Comparison of ENCODE assay signal across 26 mouse cellular contexts in the genomic region with DNA sequence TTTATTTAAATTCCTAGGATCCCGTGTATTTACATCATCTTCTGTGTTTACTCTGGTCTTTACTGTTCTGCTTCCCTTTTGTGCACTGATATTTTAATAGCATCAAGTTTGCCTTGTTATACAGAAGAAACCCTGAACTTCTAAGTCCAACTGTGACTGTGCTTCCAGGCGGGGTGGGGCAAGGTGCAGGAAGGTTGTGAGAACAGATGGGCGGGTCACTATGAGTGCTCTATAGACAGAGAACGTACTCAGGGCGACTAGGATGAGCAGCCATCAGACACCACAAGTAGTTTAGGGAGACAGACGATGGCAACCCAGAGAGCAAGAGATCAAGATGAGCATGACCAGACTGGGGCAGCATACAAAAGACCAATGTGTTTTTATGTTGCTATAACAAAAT. TPM values are rescaled to one million over a fixed set of nuclear protein-coding genes. Genes with fewer than 3 reads are reported as not detected.
DNase-seq lines count a peak whose midpoint lies in the region; ATAC-seq and TF ChIP-seq lines count a peak whose summit lies in the region.
"Had no signal": no experiment of that assay in that cellular context is flagged by ENCODE, and none has a peak within 500 bp of the region (broad histone marks: within the 10 kb centered on the region; RNA-seq: fewer than 3 reads in every experiment).

No protein-coding gene starts in this region.

- peak; percentile 53 for DNase-seq in stomach, postnatal 0 days (ENCODE audit: low spot score)
- no peak for DNase-seq in forebrain, embryonic 10.5 days (ENCODE audit: extremely low spot score, low spot score)
- DNase-seq in layer of hippocampus, adult 8-10 months (ENCODE audit: low spot score in 2 of 2), result no peak
- DNase-seq: adrenal gland, postnatal 14 days; cerebellum, adult 11 months; cerebellum, adult 2 months; cerebellum, adult 9-11 months; cerebellum, postnatal 25 days; gastrocnemius, postnatal 25 days; heart, adult 18-20 months; heart, postnatal 10 days; heart, postnatal 36 days had no signal

- no peaks in the 10 kb centered on the region for H3K9me3 ChIP-seq in intestine, embryonic 15.5 days
- H3K9me3 ChIP-seq in intestine, postnatal 0 days (ENCODE audit: control insufficient read depth), result no peaks in the 10 kb centered on the region
- no peaks in the 10 kb centered on the region for H3K9me3 ChIP-seq in liver, embryonic 16.5 days (replicated peaks; ENCODE audit: control insufficient read depth, low read length)
- H3K9me3 ChIP-seq in liver, embryonic 12.5 days (replicated peaks), result no peaks in the 10 kb centered on the region
- no peaks in the 10 kb centered on the region for H3K9me3 ChIP-seq in stomach, postnatal 0 days (ENCODE audit: control insufficient read depth, low read length)
- no peaks in the 10 kb centered on the region for H3K9me3 ChIP-seq in forebrain, embryonic 10.5 days
- H3K9me3 ChIP-seq: embryonic facial prominence, embryonic 12.5 days; embryonic facial prominence, embryonic 15.5 days; forebrain, embryonic 12.5 days; forebrain, embryonic 15.5 days; heart, embryonic 12.5 days; heart, embryonic 15.5 days; hindbrain, embryonic 10.5 days; hindbrain, embryonic 13.5 days had no signal

- no peak overlapping the region for H3K4me3 ChIP-seq in intestine, embryonic 15.5 days (replicated peaks)
- H3K4me3 ChIP-seq in intestine, postnatal 0 days (ENCODE audit: low read depth, low read length), result no peak overlapping the region
- no peak overlapping the region for H3K4me3 ChIP-seq in liver, embryonic 16.5 days (ENCODE audit: low read depth, low read length)
- no peak overlapping the region for H3K4me3 ChIP-seq in liver, embryonic 12.5 days
- no peak overlapping the region for H3K4me3 ChIP-seq in small intestine, adult 2 months (ENCODE audit: low read depth, low read length)
- no peak overlapping the region for H3K4me3 ChIP-seq in stomach, postnatal 0 days (ENCODE audit: low read depth, low read length)
- H3K4me3 ChIP-seq in forebrain, embryonic 10.5 days, result no peak overlapping the region
- H3K4me3 ChIP-seq: embryonic facial prominence, embryonic 12.5 days; embryonic facial prominence, embryonic 15.5 days; forebrain, embryonic 12.5 days; forebrain, embryonic 15.5 days; heart, embryonic 12.5 days; heart, embryonic 15.5 days; hindbrain, embryonic 10.5 days; hindbrain, embryonic 13.5 days had no signal

- H3K4me1 ChIP-seq in intestine, embryonic 15.5 days (replicated peaks), result no peaks in the 10 kb centered on the region
- no peaks in the 10 kb centered on the region for H3K4me1 ChIP-seq in intestine, postnatal 0 days (replicated peaks; ENCODE audit: control insufficient read depth, insufficient read depth, low read length)
- peaks cover 22% of the 10 kb centered on the region for H3K4me1 ChIP-seq in liver, embryonic 16.5 days (ENCODE audit: control insufficient read depth, low read depth, low read length)
- H3K4me1 ChIP-seq in liver, embryonic 12.5 days, result peaks cover 37% of the 10 kb centered on the region
- H3K4me1 ChIP-seq in small intestine, adult 2 months (ENCODE audit: control insufficient read depth, insufficient read depth, insufficient read length, low read length), result peaks cover 2% of the 10 kb centered on the region; the same call in 1 of the 2 replicates
- no peaks in the 10 kb centered on the region; the same call in 1 of the 2 replicates for H3K4me1 ChIP-seq in stomach, postnatal 0 days (replicated peaks; ENCODE audit: control insufficient read depth, insufficient read depth)
- no peaks in the 10 kb centered on the region for H3K4me1 ChIP-seq in forebrain, embryonic 10.5 days
- H3K4me1 ChIP-seq: embryonic facial prominence, embryonic 12.5 days; embryonic facial prominence, embryonic 15.5 days; forebrain, embryonic 12.5 days; forebrain, embryonic 15.5 days; heart, embryonic 12.5 days; heart, embryonic 15.5 days; hindbrain, embryonic 10.5 days; hindbrain, embryonic 13.5 days had no signal

- no peaks in the 10 kb centered on the region for H3K36me3 ChIP-seq in intestine, embryonic 15.5 days
- H3K36me3 ChIP-seq in intestine, postnatal 0 days (ENCODE audit: control insufficient read depth, insufficient read depth), result no peaks in the 10 kb centered on the region
- no peaks in the 10 kb centered on the region for H3K36me3 ChIP-seq in liver, embryonic 16.5 days (ENCODE audit: control insufficient read depth, insufficient read depth)
- no peaks in the 10 kb centered on the region for H3K36me3 ChIP-seq in liver, embryonic 12.5 days
- no peaks in the 10 kb centered on the region for H3K36me3 ChIP-seq in small intestine, adult 2 months (ENCODE audit: control insufficient read depth, insufficient read depth, low read length)
- no peaks in the 10 kb centered on the region for H3K36me3 ChIP-seq in stomach, postnatal 0 days (ENCODE audit: control insufficient read depth, insufficient read depth, low read length)
- no peaks in the 10 kb centered on the region for H3K36me3 ChIP-seq in forebrain, embryonic 10.5 days (replicated peaks)
- H3K36me3 ChIP-seq: embryonic facial prominence, embryonic 12.5 days; embryonic facial prominence, embryonic 15.5 days; forebrain, embryonic 12.5 days; forebrain, embryonic 15.5 days; heart, embryonic 12.5 days; heart, embryonic 15.5 days; hindbrain, embryonic 10.5 days; hindbrain, embryonic 13.5 days had no signal

- H3K9ac ChIP-seq in intestine, embryonic 15.5 days, result no peak overlapping the region
- H3K9ac ChIP-seq in intestine, postnatal 0 days (ENCODE audit: low read depth, low read length), result no peak overlapping the region
- no peak overlapping the region for H3K9ac ChIP-seq in liver, embryonic 16.5 days (ENCODE audit: low read depth, low read length)
- H3K9ac ChIP-seq in liver, embryonic 12.5 days, result no peak overlapping the region
- no peak overlapping the region for H3K9ac ChIP-seq in stomach, postnatal 0 days (ENCODE audit: low read length)
- H3K9ac ChIP-seq: embryonic facial prominence, embryonic 12.5 days; embryonic facial prominence, embryonic 15.5 days; forebrain, embryonic 12.5 days; forebrain, embryonic 15.5 days; heart, embryonic 12.5 days; heart, embryonic 15.5 days; hindbrain, embryonic 13.5 days had no signal

- no peak overlapping the region for H3K4me2 ChIP-seq in intestine, embryonic 15.5 days (replicated peaks)
- H3K4me2 ChIP-seq in intestine, postnatal 0 days (replicated peaks; ENCODE audit: low read depth), result no peak overlapping the region
- H3K4me2 ChIP-seq in liver, embryonic 16.5 days (ENCODE audit: low read depth, low read length), result no peak overlapping the region
- no peak overlapping the region for H3K4me2 ChIP-seq in liver, embryonic 12.5 days
- peak overlapping the region; percentile 15; the same call in 1 of the 2 replicates for H3K4me2 ChIP-seq in stomach, postnatal 0 days (replicated peaks; ENCODE audit: low read depth)
- H3K4me2 ChIP-seq: embryonic facial prominence, embryonic 12.5 days; embryonic facial prominence, embryonic 15.5 days; forebrain, embryonic 12.5 days; forebrain, embryonic 15.5 days; heart, embryonic 12.5 days; heart, embryonic 15.5 days; hindbrain, embryonic 13.5 days had no signal

- H3K27me3 ChIP-seq in intestine, embryonic 15.5 days (replicated peaks), result no peaks in the 10 kb centered on the region
- H3K27me3 ChIP-seq in intestine, postnatal 0 days (replicated peaks; ENCODE audit: control insufficient read depth, insufficient read depth, low read length), result no peaks in the 10 kb centered on the region
- no peaks in the 10 kb centered on the region; the same call in 1 of the 2 replicates for H3K27me3 ChIP-seq in liver, embryonic 16.5 days (ENCODE audit: control insufficient read depth, insufficient read depth, low read depth, low read length)
- peaks cover 42% of the 10 kb centered on the region for H3K27me3 ChIP-seq in liver, embryonic 12.5 days (replicated peaks)
- no peaks in the 10 kb centered on the region for H3K27me3 ChIP-seq in small intestine, adult 2 months (ENCODE audit: control insufficient read depth, insufficient read depth, low read length)
- no peaks in the 10 kb centered on the region for H3K27me3 ChIP-seq in stomach, postnatal 0 days (ENCODE audit: control insufficient read depth, insufficient read depth, low read length)
- H3K27me3 ChIP-seq in forebrain, embryonic 10.5 days (ENCODE audit: poor library complexity, severe bottlenecking), result no peaks in the 10 kb centered on the region; the same call in 1 of the 2 replicates
- H3K27me3 ChIP-seq: embryonic facial prominence, embryonic 15.5 days; forebrain, embryonic 15.5 days; heart, embryonic 12.5 days; heart, embryonic 15.5 days had no signal

- peak; percentile 71 for ATAC-seq in intestine, embryonic 15.5 days
- no peak for ATAC-seq in intestine, postnatal 0 days
- peak; percentile 40 for ATAC-seq in liver, embryonic 16.5 days (ENCODE audit: low read depth)
- no peak for ATAC-seq in liver, embryonic 12.5 days
- ATAC-seq in stomach, postnatal 0 days (ENCODE audit: low FRiP score, low TSS enrichment), result peak; percentile 70
- ATAC-seq: forebrain, embryonic 15.5 days had no signal

- H3K27ac ChIP-seq in intestine, embryonic 15.5 days, result no peak overlapping the region
- no peak overlapping the region for H3K27ac ChIP-seq in intestine, postnatal 0 days (ENCODE audit: low read depth, low read length)
- H3K27ac ChIP-seq in liver, embryonic 16.5 days (ENCODE audit: low read length), result no peak overlapping the region
- H3K27ac ChIP-seq in liver, embryonic 12.5 days, result no peak overlapping the region
- H3K27ac ChIP-seq in small intestine, adult 2 months (ENCODE audit: insufficient read depth, low read depth, low read length), result peak overlapping the region; percentile 13; the same call in 1 of the 2 replicates
- H3K27ac ChIP-seq in stomach, postnatal 0 days (replicated peaks), result peak overlapping the region; percentile 89
- H3K27ac ChIP-seq in forebrain, embryonic 10.5 days, result no peak overlapping the region
- H3K27ac ChIP-seq: embryonic facial prominence, embryonic 12.5 days; embryonic facial prominence, embryonic 15.5 days; forebrain, embryonic 12.5 days; forebrain, embryonic 15.5 days; heart, embryonic 15.5 days; hindbrain, embryonic 10.5 days; hindbrain, embryonic 13.5 days had no signal

- TF ChIP-seq CTCF in intestine, postnatal 0 days (IDR thresholded peaks at IDR 0.05; ENCODE audit: low read depth), result no peak
- TF ChIP-seq CTCF in small intestine, adult 2 months (IDR thresholded peaks at IDR 0.05; ENCODE audit: extremely low read depth, insufficient read length, insufficient replicate concordance, low read depth, low read length), result no peak
- no peak for TF ChIP-seq CTCF in stomach, postnatal 0 days (IDR thresholded peaks at IDR 0.05; ENCODE audit: low read depth)

- no peak for TF ChIP-seq POLR2A in small intestine, adult 2 months (IDR thresholded peaks at IDR 0.05; ENCODE audit: low read depth, low read length)

- 66% methylated on average over 6 of the region's 6 CpGs for WGBS in intestine, embryonic 15.5 days
- 46% methylated on average over 6 of the region's 6 CpGs for WGBS in intestine, postnatal 0 days
- WGBS in liver, embryonic 16.5 days (ENCODE audit: insufficient replicate concordance), result 60% methylated on average over 6 of the region's 6 CpGs
- 61% methylated on average over 6 of the region's 6 CpGs for WGBS in liver, embryonic 12.5 days (ENCODE audit: insufficient replicate concordance)
- WGBS in small intestine, adult 2 months, result 32% methylated on average over 6 of the region's 6 CpGs
- 52% methylated on average over 6 of the region's 6 CpGs for WGBS in stomach, postnatal 0 days
- WGBS in forebrain, embryonic 10.5 days, result 87% methylated on average over 6 of the region's 6 CpGs

- no peak for TF ChIP-seq EP300 in stomach, postnatal 0 days (optimal IDR thresholded peaks at IDR 0.05)

RNA-seq across cellular contexts. Expression of a gene that starts 6.2 kb away (rescaled TPM):
- polyA plus RNA-seq in intestine, embryonic 15.5 days (2015; fragmentation: Nextera tagmentation; extraction: Ambion mirVana), result 0.70 and 0.78 TPM in 2 replicates
- polyA plus RNA-seq in intestine, postnatal 0 days (2015; fragmentation: Nextera tagmentation; extraction: Ambion mirVana), result 0.68 and 0.69 TPM in 2 replicates
- polyA plus RNA-seq in liver, embryonic 16.5 days (2015; fragmentation: Nextera tagmentation; extraction: Ambion mirVana), result 0.40 and 0.51 TPM in 2 replicates
- polyA plus RNA-seq in liver, embryonic 12.5 days (2016; fragmentation: Nextera tagmentation; extraction: Ambion mirVana), result 0.11 and 0.30 TPM in 2 replicates
- 0.19 and 0.50 TPM in 2 replicates for polyA plus RNA-seq in small intestine, adult 2 months (2012; rRNA removed)
- polyA plus RNA-seq in stomach, postnatal 0 days (2015; fragmentation: Nextera tagmentation; extraction: Ambion mirVana), result 3.0 and 3.6 TPM in 2 replicates
- 0.33 and 0.48 TPM in 2 replicates for polyA plus RNA-seq in forebrain, embryonic 10.5 days (2016; fragmentation: Nextera tagmentation; extraction: Ambion mirVana)
- total RNA-seq in layer of hippocampus, adult 8-10 months (2022), result 1 to 10 TPM; 1.9 to 3.8 (median 2.6) TPM
- total RNA-seq: common myeloid progenitor, adult 5-6 weeks had no signal

RNA-seq across cellular contexts. Expression of a gene that starts 10.1 kb away (rescaled TPM):
- polyA plus RNA-seq in intestine, embryonic 15.5 days (2015; fragmentation: Nextera tagmentation; extraction: Ambion mirVana), result 7.0 and 7.6 TPM in 2 replicates
- 2.4 and 2.6 TPM in 2 replicates for polyA plus RNA-seq in intestine, postnatal 0 days (2015; fragmentation: Nextera tagmentation; extraction: Ambion mirVana)
- polyA plus RNA-seq in liver, embryonic 16.5 days (2015; fragmentation: Nextera tagmentation; extraction: Ambion mirVana), result 3.7 and 4.1 TPM in 2 replicates
- 9.7 and 10.3 TPM in 2 replicates for polyA plus RNA-seq in liver, embryonic 12.5 days (2016; fragmentation: Nextera tagmentation; extraction: Ambion mirVana)
- polyA plus RNA-seq in small intestine, adult 2 months (2012; rRNA removed), result 1.8 and 1.9 TPM in 2 replicates
- polyA plus RNA-seq in stomach, postnatal 0 days (2015; fragmentation: Nextera tagmentation; extraction: Ambion mirVana), result 2.7 TPM in 2 replicates
- polyA plus RNA-seq in forebrain, embryonic 10.5 days (2016; fragmentation: Nextera tagmentation; extraction: Ambion mirVana), result 13.4 and 13.8 TPM in 2 replicates
- 10 to 100 TPM; 14.4 to 20.9 (median 19.1) TPM for total RNA-seq in layer of hippocampus, adult 8-10 months (2022)

Comparison
In these comparisons a context has a peak if more than half of its experiments do, and no peak if none do; other contexts are left out.
1. ATAC-seq: peak in intestine, embryonic 15.5 days (single experiment), liver, embryonic 16.5 days (single experiment) and stomach, postnatal 0 days (single experiment); none in intestine, postnatal 0 days (single experiment) and liver, embryonic 12.5 days (single experiment).
2. H3K27ac ChIP-seq: peak in small intestine, adult 2 months (single experiment) and stomach, postnatal 0 days (single experiment); none in intestine, embryonic 15.5 days (single experiment), intestine, postnatal 0 days (single experiment), liver, embryonic 16.5 days (single experiment), liver, embryonic 12.5 days (single experiment) and forebrain, embryonic 10.5 days (single experiment).